Mouse (Mus musculus): ENCODE results near the gene Map3k15. TPM values are rescaled to one million over a fixed set of nuclear protein-coding genes. Genes with fewer than 3 reads are reported as not detected.

Gene Map3k15
- polyA plus RNA-seq, 1 experiment: 6.0 TPM

DNA sequence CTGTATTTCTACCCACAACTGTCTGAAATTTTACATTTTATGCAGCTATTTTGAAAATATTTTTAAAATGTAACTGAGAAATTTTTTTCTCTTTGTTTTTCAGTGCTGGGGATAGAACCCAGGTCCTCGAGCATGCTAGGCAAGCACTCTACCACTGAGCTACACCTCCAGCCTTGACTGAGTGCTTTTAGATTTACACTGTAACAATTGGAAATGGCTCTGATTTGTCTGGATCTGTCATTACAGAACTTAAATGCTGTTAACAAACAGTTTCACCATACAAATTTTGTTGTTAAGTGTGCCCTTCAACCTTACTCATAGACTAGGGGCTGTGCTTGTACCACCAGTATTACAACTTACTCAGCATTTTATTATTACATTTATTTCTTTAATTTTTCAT lies 103.7 kb downstream of the Map3k15 start:
- no peaks in the 10 kb centered on the region for H3K4me1 ChIP-seq (ENCODE audit: control insufficient read depth, insufficient read depth, low read length)
- no peak overlapping the region for H3K4me3 ChIP-seq (replicated peaks; ENCODE audit: control insufficient read depth, low read depth, low read length)
- no peak overlapping the region for H3K27ac ChIP-seq (ENCODE audit: control insufficient read depth, insufficient read depth, low read depth, low read length, poor library complexity)
- no peak for TF ChIP-seq POLR2A (IDR thresholded peaks at IDR 0.05; ENCODE audit: borderline replicate concordance, control insufficient read depth, low read depth, low read length)
- TF ChIP-seq CTCF (IDR thresholded peaks at IDR 0.05; ENCODE audit: control insufficient read depth, insufficient read depth, low read length): no peak
- 65% methylated on average over 1 of the region's 1 CpGs for WGBS

DNA sequence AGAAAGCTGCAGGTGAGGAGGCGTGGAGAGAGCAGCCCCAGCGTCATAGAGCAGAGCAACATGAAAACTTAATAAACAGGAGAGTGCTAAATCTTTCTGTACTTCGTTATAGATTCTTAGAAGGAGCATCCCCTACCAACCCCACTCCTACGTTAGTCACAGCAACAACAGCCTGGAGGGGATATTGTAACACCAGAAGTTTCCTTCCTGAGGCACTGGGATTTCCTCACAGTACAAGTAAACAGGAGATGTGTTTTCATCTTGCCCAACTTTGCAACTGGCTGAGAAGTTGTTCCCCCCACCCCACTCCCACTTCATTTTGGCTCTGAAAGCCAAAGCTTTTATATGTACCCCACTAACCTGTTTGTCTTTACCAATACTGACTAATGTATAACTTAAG lies 119.6 kb downstream of the Map3k15 start:
- WGBS: 44% methylated on average over 4 of the region's 4 CpGs
- Histone ChIP-seq H3K4me3 (replicated peaks; ENCODE audit: control insufficient read depth, low read depth, low read length) (no peak overlapping the region), H3K27ac (ENCODE audit: control insufficient read depth, insufficient read depth, low read depth, low read length, poor library complexity) (peak overlapping the region; percentile 38; the same call in 1 of the 2 replicates), H3K4me1 (ENCODE audit: control insufficient read depth, insufficient read depth, low read length) (no peaks in the 10 kb centered on the region; the same call in 1 of the 2 replicates)
- no peak for TF ChIP-seq CTCF (IDR thresholded peaks at IDR 0.05; ENCODE audit: control insufficient read depth, insufficient read depth, low read length)
- no peak for TF ChIP-seq POLR2A (IDR thresholded peaks at IDR 0.05; ENCODE audit: borderline replicate concordance, control insufficient read depth, low read depth, low read length)

DNA sequence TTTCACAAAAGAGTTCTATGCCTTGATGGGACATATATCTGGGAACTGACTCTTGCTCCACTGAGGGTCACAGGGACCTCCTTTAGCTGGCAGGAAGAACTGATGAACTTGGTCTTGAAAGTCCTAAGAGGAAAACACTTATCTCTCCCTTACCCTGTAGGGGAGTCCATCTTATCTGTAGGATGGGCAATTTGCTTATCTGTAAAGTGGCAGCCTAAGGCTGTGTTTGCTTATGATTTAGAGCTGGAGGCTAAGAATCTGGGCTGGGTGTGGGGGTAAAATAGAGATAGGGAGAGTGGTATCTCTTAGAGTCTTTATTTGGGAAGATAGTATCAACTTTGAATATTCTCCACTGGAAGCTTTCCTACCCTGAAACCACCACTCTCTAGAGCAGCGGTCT lies 125.5 kb downstream of the Map3k15 start:
- H3K4me3 ChIP-seq (replicated peaks; ENCODE audit: control insufficient read depth, low read depth, low read length): no peak overlapping the region
- no peak overlapping the region for H3K27ac ChIP-seq (ENCODE audit: control insufficient read depth, insufficient read depth, low read depth, low read length, poor library complexity)
- H3K4me1 ChIP-seq (ENCODE audit: control insufficient read depth, insufficient read depth, low read length): no peaks in the 10 kb centered on the region; the same call in 1 of the 2 replicates
- no peak for TF ChIP-seq CTCF (IDR thresholded peaks at IDR 0.05; ENCODE audit: control insufficient read depth, insufficient read depth, low read length)
- no peak for TF ChIP-seq POLR2A (IDR thresholded peaks at IDR 0.05; ENCODE audit: borderline replicate concordance, control insufficient read depth, low read depth, low read length)
- WGBS: 78% methylated on average over 1 of the region's 1 CpGs

DNA sequence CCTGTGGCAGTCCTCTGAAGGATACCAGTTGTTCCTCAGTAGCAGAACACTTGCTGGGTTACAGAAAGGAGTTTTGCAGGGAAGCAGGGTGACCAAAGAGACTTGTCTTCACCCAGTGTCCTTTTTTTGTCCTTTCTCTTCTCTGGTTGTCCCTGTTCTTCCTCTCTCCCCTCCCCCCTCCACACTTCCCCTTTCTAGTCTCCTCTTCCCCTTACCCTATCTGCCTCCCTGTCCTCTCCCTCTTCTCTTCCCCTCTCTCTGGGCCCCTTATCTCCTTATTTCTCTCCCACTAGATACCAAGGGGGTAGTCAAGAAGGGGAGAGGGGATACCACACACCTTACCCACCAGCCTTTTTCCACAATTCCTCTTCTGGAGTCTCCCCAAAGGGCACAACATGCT lies 127.8 kb downstream of the Map3k15 start:
- no peak overlapping the region for H3K4me3 ChIP-seq (replicated peaks; ENCODE audit: control insufficient read depth, low read depth, low read length)
- no peaks in the 10 kb centered on the region; the same call in 1 of the 2 replicates for H3K4me1 ChIP-seq (ENCODE audit: control insufficient read depth, insufficient read depth, low read length)
- no peak for TF ChIP-seq CTCF (IDR thresholded peaks at IDR 0.05; ENCODE audit: control insufficient read depth, insufficient read depth, low read length)
- TF ChIP-seq POLR2A (IDR thresholded peaks at IDR 0.05; ENCODE audit: borderline replicate concordance, control insufficient read depth, low read depth, low read length): no peak
- H3K27ac ChIP-seq (ENCODE audit: control insufficient read depth, insufficient read depth, low read depth, low read length, poor library complexity): peak overlapping the region; percentile 90

DNA sequence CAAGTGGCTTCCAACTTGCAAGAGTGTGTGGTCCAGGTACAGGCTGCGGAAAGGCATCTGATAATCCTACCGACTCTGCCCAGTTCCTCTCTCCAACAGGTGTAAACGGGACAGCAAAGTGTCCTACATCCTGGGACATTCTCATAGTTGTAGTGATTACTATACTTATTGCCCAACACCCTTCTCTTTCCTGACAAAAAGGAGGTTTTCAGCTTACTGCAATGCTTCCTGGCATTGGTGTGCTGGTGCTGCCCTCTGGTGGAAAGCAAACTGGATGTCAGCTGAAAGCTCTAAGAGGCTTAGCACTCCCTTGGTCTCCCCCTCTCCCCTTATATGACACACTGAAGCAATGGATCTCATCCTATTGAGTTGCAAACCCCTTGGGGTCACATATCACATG lies 128.4 kb downstream of the Map3k15 start:
- 38% methylated on average over 3 of the region's 3 CpGs for WGBS
- Histone ChIP-seq H3K4me1 (ENCODE audit: control insufficient read depth, insufficient read depth, low read length) (no peaks in the 10 kb centered on the region; the same call in 1 of the 2 replicates), H3K27ac (ENCODE audit: control insufficient read depth, insufficient read depth, low read depth, low read length, poor library complexity) (peak overlapping the region; percentile 68), H3K4me3 (replicated peaks; ENCODE audit: control insufficient read depth, low read depth, low read length) (no peak overlapping the region)
- no peak for TF ChIP-seq POLR2A (IDR thresholded peaks at IDR 0.05; ENCODE audit: borderline replicate concordance, control insufficient read depth, low read depth, low read length)
- TF ChIP-seq CTCF (IDR thresholded peaks at IDR 0.05; ENCODE audit: control insufficient read depth, insufficient read depth, low read length): peak; percentile 78

DNA sequence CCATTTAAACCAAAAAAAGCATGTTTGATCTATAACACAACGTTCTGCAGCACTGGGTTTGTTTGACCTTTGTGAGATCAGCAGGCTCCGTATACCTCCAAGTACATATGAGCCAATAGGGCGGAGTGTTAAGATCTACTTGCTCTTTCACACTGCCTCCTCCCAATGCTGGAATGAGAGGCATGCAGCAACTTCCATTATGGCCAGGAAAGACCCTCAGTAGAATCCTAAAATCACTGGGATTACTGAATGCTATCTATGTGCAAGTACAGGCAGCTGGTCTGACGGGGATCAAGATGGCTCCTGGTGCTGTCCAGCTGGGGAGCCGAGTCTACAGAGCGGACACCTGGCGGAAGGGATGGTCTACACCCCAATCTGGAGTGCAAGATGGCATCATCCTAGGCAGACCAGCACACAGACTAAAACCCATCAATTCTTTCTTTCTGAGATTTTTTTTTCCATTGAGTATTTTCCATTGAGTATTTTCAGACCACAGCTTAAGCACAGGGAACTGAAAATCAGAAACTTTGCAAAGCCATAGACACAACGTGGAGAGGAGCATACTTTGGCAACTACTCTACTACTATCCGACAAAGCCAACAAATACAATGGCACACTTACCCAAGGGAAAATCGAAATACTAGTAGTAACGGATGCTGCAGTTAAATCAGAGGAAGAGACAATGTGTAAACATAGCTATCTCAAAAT lies 146.1 kb downstream of the Map3k15 start:
- no peaks in the 10 kb centered on the region; the same call in 1 of the 2 replicates for H3K4me1 ChIP-seq (ENCODE audit: control insufficient read depth, insufficient read depth, low read length)
- no peak overlapping the region for H3K4me3 ChIP-seq (replicated peaks; ENCODE audit: control insufficient read depth, low read depth, low read length)
- TF ChIP-seq POLR2A (IDR thresholded peaks at IDR 0.05; ENCODE audit: borderline replicate concordance, control insufficient read depth, low read depth, low read length) (no peak), CTCF (IDR thresholded peaks at IDR 0.05; ENCODE audit: control insufficient read depth, insufficient read depth, low read length) (no peak)
- 84% methylated on average over 11 of the region's 11 CpGs for WGBS
- H3K27ac ChIP-seq (ENCODE audit: control insufficient read depth, insufficient read depth, low read depth, low read length, poor library complexity): no peak overlapping the region

DNA sequence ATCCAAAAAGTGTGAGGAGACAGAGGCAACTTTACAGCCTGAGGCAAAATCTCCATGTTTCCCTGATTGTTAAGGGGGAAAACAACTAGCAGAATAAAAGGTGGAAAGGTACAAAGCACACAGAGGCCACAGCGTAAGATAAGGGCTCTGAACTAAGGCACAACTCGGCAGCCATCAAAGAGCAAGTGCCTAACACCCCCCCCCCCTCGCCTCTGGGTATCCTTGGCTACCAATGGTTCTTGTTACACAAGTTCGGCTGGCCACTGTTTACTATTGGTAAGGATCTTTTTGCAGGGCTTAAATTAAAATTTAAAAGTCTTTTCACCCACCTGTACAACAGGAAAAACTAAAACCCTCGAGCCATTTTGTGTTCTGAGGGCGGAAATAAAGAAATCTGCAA lies 147.5 kb downstream of the Map3k15 start:
- Histone ChIP-seq H3K27ac (ENCODE audit: control insufficient read depth, insufficient read depth, low read depth, low read length, poor library complexity) (no peak overlapping the region), H3K4me3 (replicated peaks; ENCODE audit: control insufficient read depth, low read depth, low read length) (no peak overlapping the region), H3K4me1 (ENCODE audit: control insufficient read depth, insufficient read depth, low read length) (no peaks in the 10 kb centered on the region; the same call in 1 of the 2 replicates)
- 31% methylated on average over 6 of the region's 6 CpGs for WGBS
- no peak for TF ChIP-seq CTCF (IDR thresholded peaks at IDR 0.05; ENCODE audit: control insufficient read depth, insufficient read depth, low read length)
- no peak for TF ChIP-seq POLR2A (IDR thresholded peaks at IDR 0.05; ENCODE audit: borderline replicate concordance, control insufficient read depth, low read depth, low read length)

DNA sequence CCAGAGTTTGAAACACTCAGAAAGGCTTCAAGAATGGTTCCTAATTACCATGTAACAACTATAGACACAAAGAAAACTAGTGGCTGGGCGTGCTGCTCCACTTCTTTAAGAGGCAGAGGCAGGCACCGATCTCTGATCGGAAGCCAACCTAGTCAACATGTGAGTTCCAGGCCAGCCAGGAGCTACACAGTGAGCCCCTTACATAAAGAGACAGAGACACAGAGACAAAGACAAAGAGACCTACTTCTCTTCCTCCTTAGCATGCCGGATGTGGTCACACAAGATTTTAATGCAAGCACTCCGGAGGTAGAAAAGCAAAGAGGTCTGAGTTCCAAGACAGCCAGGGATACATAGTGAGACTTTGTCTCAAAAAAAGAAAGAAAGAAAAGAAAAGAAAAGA lies 147.9 kb downstream of the Map3k15 start:
- 17% methylated on average over 5 of the region's 5 CpGs for WGBS
- Histone ChIP-seq H3K27ac (ENCODE audit: control insufficient read depth, insufficient read depth, low read depth, low read length, poor library complexity) (0 out of 2 replicates have a peak overlapping the region, but pooled peaks have one; percentile 51), H3K4me1 (ENCODE audit: control insufficient read depth, insufficient read depth, low read length) (no peaks in the 10 kb centered on the region; the same call in 1 of the 2 replicates), H3K4me3 (replicated peaks; ENCODE audit: control insufficient read depth, low read depth, low read length) (peak overlapping the region; percentile 64)
- TF ChIP-seq POLR2A (IDR thresholded peaks at IDR 0.05; ENCODE audit: borderline replicate concordance, control insufficient read depth, low read depth, low read length) (no peak), CTCF (IDR thresholded peaks at IDR 0.05; ENCODE audit: control insufficient read depth, insufficient read depth, low read length) (no peak)

Measured in bone marrow, adult 2 months (tissue).